Mouse (Mus musculus) testis, adult 10 weeks (tissue): ENCODE measurements around the gene Chkb. TPM values are rescaled to one million over a fixed set of nuclear protein-coding genes. Genes with fewer than 3 reads are reported as not detected.

Source experiments
- polyA plus RNA-seq: library from polyadenylated mRNA; stranded (reverse); fragments of 350-450 nt; fragmentation: Illumina TruSeq; extraction: RNeasy Lipid Tissue Mini Kit (QIAGEN cat#74804); gene quantifications from one replicate; pipeline ENCODE4 v1.2.3, GENCODE M21; 2014; ENCODE audit warnings: low read depth, low replicate concordance

Chkb gene
- 36.5 TPM for polyA plus RNA-seq

GRCm38 (mm10) chr15:89429352-89430221, at the start of gene Chkb, which contains the start of the genes C730034F03Rik and Gm44502:
Chkb (minus strand) TSS chr15:89429908.
C730034F03Rik (plus strand) TSS chr15:89429589.
Gm44502 (minus strand) TSS chr15:89429696.

GRCm38 (mm10) chr15:89477091-89477491, 47.4 kb upstream of the Chkb start, which contains the start of gene Arsa:
Arsa (minus strand) TSS chr15:89477425.

GRCm38 (mm10) chr15:89453865-89454478, 24.3 kb upstream of the Chkb start, which contains the start of gene Mapk8ip2:
Mapk8ip2 (plus strand) TSS chr15:89453913.

GRCm38 (mm10) chr15:89425711-89426121, 4.0 kb downstream of the Chkb start, which contains the start of gene Cpt1b:
Cpt1b (minus strand) TSS chr15:89425863.

GRCm38 (mm10) chr15:89410118-89410517, 19.6 kb downstream of the Chkb start, which contains the start of gene Syce3:
Syce3 (minus strand) TSS chr15:89410503.

GRCm38 (mm10) chr15:89384617-89385016, 45.1 kb downstream of the Chkb start, which contains the start of gene Klhdc7b:
Klhdc7b (plus strand) TSS chr15:89384917.

GRCm38 (mm10) chr15:89378831-89379401, 50.8 kb downstream of the Chkb start, which contains the start of gene Odf3b:
Odf3b (minus strand) TSS chr15:89379282.

GRCm38 (mm10) chr15:89376957-89377356, 52.8 kb downstream of the Chkb start, which contains the start of gene Tymp:
Tymp (minus strand) TSS chr15:89377039.

Other genes starting within 250 kb of the Chkb start
- gene Plxnb2, start 249.1 kb downstream of the Chkb start, polyA plus RNA-seq, result 4.6 TPM
- 1.0 TPM for gene Dennd6b, start 233.4 kb downstream of the Chkb start, polyA plus RNA-seq
- 16.1 TPM for gene Ppp6r2, start 218.4 kb downstream of the Chkb start, polyA plus RNA-seq
- gene Sbf1, start 114.6 kb downstream of the Chkb start, polyA plus RNA-seq, result 5.4 TPM
- not detected for gene Adm2, start 107.2 kb downstream of the Chkb start, polyA plus RNA-seq
- gene Miox, start 95.5 kb downstream of the Chkb start, polyA plus RNA-seq, result 0.21 TPM
- gene Lmf2, start 74.2 kb downstream of the Chkb start, polyA plus RNA-seq, result 1.1 TPM
- 9.2 TPM for gene Ncaph2, start 74.2 kb downstream of the Chkb start, polyA plus RNA-seq
- gene Sco2, start 56.1 kb downstream of the Chkb start, polyA plus RNA-seq, result 0.62 TPM
- gene Tymp, start 52.9 kb downstream of the Chkb start, polyA plus RNA-seq, result not detected
- not detected for gene Odf3b, start 50.6 kb downstream of the Chkb start, polyA plus RNA-seq
- not detected for gene Klhdc7b, start 45.0 kb downstream of the Chkb start, polyA plus RNA-seq
- gene Syce3, start 19.4 kb downstream of the Chkb start, polyA plus RNA-seq, result 49.1 TPM
- gene Cpt1b, start 4.0 kb downstream of the Chkb start, polyA plus RNA-seq, result 21.4 TPM
- 8.2 TPM for gene C730034F03Rik, start 319 bp downstream of the Chkb start, polyA plus RNA-seq
- gene Gm44502, start 212 bp downstream of the Chkb start, polyA plus RNA-seq, result 0.28 TPM
- gene Mapk8ip2, start 24.0 kb upstream of the Chkb start, polyA plus RNA-seq, result 2.8 TPM
- 24.8 TPM for gene Arsa, start 47.5 kb upstream of the Chkb start, polyA plus RNA-seq
- gene Shank3, start 69.7 kb upstream of the Chkb start, polyA plus RNA-seq, result 0.06 TPM
- gene Acr, start 138.4 kb upstream of the Chkb start, polyA plus RNA-seq, result 190 TPM
- 58.7 TPM for gene Rabl2, start 162.0 kb upstream of the Chkb start, polyA plus RNA-seq